Mouse (Mus musculus) heart, embryonic 12.5 days (tissue): ENCODE data around the gene Birc6. TPM values are rescaled to one million over a fixed set of nuclear protein-coding genes. Genes with fewer than 3 reads are reported as not detected.
"Not testable (repeated sequence)": the region's sequence is repeated elsewhere in the genome, so short reads cannot be mapped to it uniquely, and the experiment has no call there.

ENCODE experiments used
- ATAC-seq: fragments of 200-750 bp; cut with Nextera tagmentation; 2 replicates; pipeline ENCODE4 v1.8.0; 2017; ENCODE audit warnings: moderate TSS enrichment, moderate library complexity; ENCODE audit not compliant: insufficient number of reproducible peaks, low FRiP score
- H3K27ac ChIP-seq: fragments of 300-500 bp; sonication (generic); 2 replicates; pipeline ENCODE4 v1.5.1; 2016; ENCODE audit warnings: mild to moderate bottlenecking, moderate library complexity; ENCODE audit not compliant: poor library complexity, severe bottlenecking
- H3K27me3 ChIP-seq: fragments of 300-500 bp; sonication (generic); replicated peaks from 2 replicates; pipeline ENCODE4 v1.6.1; 2016; ENCODE audit warnings: mild to moderate bottlenecking, moderate library complexity
- H3K36me3 ChIP-seq: fragments of 300-500 bp; sonication (generic); 2 replicates; pipeline ENCODE4 v1.6.1; 2016; ENCODE audit warnings: mild to moderate bottlenecking, moderate library complexity
- H3K4me1 ChIP-seq: fragments of 300-500 bp; sonication (generic); replicated peaks from 2 replicates; pipeline ENCODE4 v1.6.1; 2016; ENCODE audit warnings: mild to moderate bottlenecking
- H3K4me2 ChIP-seq: fragments of 300-500 bp; sonication (generic); 2 replicates; pipeline ENCODE4 v1.6.1; 2016; ENCODE audit warnings: mild to moderate bottlenecking, moderate library complexity
- H3K4me3 ChIP-seq: fragments of 300-500 bp; sonication (generic); 2 replicates; pipeline ENCODE4 v1.5.1; 2016; ENCODE audit warnings: mild to moderate bottlenecking
- H3K9ac ChIP-seq: fragments of 300-500 bp; sonication (generic); 2 replicates; pipeline ENCODE4 v1.6.1; 2016; ENCODE audit warnings: mild to moderate bottlenecking, moderate library complexity
- H3K9me3 ChIP-seq: fragments of 300-500 bp; sonication (generic); replicated peaks from 2 replicates; pipeline ENCODE4 v1.6.1; 2016; ENCODE audit warnings: mild to moderate bottlenecking, moderate library complexity
- WGBS: fragments of 180-500 bp; shearing (Covaris S2); methylation state at CpG from one replicate; pipeline ENCODE4 v1.1.7; 2016; 5-methylcytosine and 5-hydroxymethylcytosine counted together
- polyA plus RNA-seq: library from polyadenylated mRNA; unstranded; fragments of >200 nt; fragmentation: Nextera tagmentation; extraction: Ambion mirVana; gene quantifications from 2 replicates; pipeline ENCODE4 v1.2.1, GENCODE M21; 2016

Birc6 gene
- polyA plus RNA-seq, 1 experiment from 2014 or later, result 76.3 TPM

GRCm38 (mm10) chr17:74658362-74658761 is 130.3 kb downstream of the Birc6 start:
- Histone ChIP-seq H3K9ac (no peak overlapping the region), H3K36me3 (peaks cover 52% of the 10 kb centered on the region), H3K27ac (no peak overlapping the region), H3K4me3 (no peak overlapping the region), H3K4me2 (no peak overlapping the region), H3K27me3 (no peaks in the 10 kb centered on the region), H3K9me3 (no peaks in the 10 kb centered on the region), H3K4me1 (no peaks in the 10 kb centered on the region)
- 93% methylated on average over 3 of the region's 3 CpGs for WGBS
- ATAC-seq, result no peak

- Histone ChIP-seq H3K4me3 (no peak overlapping the region), H3K4me1 (0 out of 2 replicates have a peak, but pooled peaks cover 2% of the 10 kb centered on the region), H3K36me3 (peaks cover 61% of the 10 kb centered on the region), H3K9me3 (no peaks in the 10 kb centered on the region), H3K4me2 (no peak overlapping the region), H3K9ac (no peak overlapping the region), H3K27ac (no peak overlapping the region), H3K27me3 (no peaks in the 10 kb centered on the region)
- WGBS, result no CpG with 5 or more reads among the region's 1 CpGs
- ATAC-seq, result no peak
These were observed 139.9 kb downstream of the Birc6 start for GRCm38 (mm10) chr17:74668010-74668409.

DNA sequence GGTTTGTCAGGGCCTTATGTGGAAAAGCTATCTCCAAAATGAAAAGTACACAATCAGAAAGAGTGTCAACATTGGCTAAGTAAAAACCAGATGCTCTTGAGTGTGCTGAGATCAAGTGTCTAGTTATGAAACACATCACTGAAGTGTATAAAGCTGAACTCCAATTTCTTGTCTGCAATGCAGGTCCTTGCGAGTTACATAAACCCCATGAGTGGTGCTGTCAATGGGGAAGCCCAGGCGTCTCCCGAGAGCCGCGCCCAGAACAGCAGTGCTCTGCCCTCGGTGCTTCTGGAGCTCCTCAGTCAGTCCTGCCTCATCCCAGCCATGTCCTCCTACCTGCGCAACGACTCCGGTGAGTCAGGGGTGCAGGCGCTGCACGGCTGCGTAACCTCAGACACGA is 141.9 kb downstream of the Birc6 start:
- Histone ChIP-seq H3K27ac (no peak overlapping the region), H3K9me3 (no peaks in the 10 kb centered on the region), H3K27me3 (no peaks in the 10 kb centered on the region), H3K4me2 (no peak overlapping the region), H3K4me1 (0 out of 2 replicates have a peak, but pooled peaks cover 2% of the 10 kb centered on the region), H3K4me3 (no peak overlapping the region), H3K9ac (no peak overlapping the region), H3K36me3 (peaks cover 53% of the 10 kb centered on the region)
- no peak for ATAC-seq
- 91% methylated on average over 13 of the region's 13 CpGs for WGBS

DNA sequence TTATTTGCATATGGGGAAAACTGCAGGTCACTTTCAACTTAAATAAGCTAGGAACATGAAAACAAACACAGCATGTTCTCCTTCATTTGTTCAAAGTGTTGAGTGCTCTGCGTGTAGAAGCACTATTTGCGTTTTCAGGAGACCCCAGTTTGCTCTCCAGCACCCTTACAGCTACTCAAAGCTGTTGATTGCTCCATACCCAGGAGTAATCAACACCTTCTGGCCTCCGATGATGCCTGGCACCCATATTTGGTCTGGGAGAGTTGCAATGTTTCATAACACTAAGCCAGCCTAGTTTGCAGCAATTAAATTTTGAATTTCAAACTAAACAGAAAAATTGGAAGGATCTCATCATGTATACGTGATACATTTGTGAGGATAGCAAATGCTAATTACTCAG is 144.4 kb downstream of the Birc6 start:
- WGBS, result 59% methylated on average over 4 of the region's 4 CpGs
- Histone ChIP-seq H3K9ac (no peak overlapping the region), H3K27ac (no peak overlapping the region), H3K9me3 (no peaks in the 10 kb centered on the region), H3K4me1 (0 out of 2 replicates have a peak, but pooled peaks cover 2% of the 10 kb centered on the region), H3K27me3 (no peaks in the 10 kb centered on the region), H3K4me2 (no peak overlapping the region), H3K4me3 (no peak overlapping the region), H3K36me3 (peaks cover 52% of the 10 kb centered on the region)
- no peak for ATAC-seq

GRCm38 (mm10) chr17:74673251-74673650 is 145.2 kb downstream of the Birc6 start:
- no peak overlapping the region for H3K4me2 ChIP-seq
- no peak overlapping the region for H3K4me3 ChIP-seq
- H3K36me3 ChIP-seq, result peaks cover 50% of the 10 kb centered on the region
- H3K9ac ChIP-seq, result no peak overlapping the region
- no peak overlapping the region for H3K27ac ChIP-seq
- H3K4me1 ChIP-seq, result no peaks in the 10 kb centered on the region
- no peaks in the 10 kb centered on the region for H3K9me3 ChIP-seq
- ATAC-seq, result no peak
- H3K27me3 ChIP-seq, result no peaks in the 10 kb centered on the region

DNA sequence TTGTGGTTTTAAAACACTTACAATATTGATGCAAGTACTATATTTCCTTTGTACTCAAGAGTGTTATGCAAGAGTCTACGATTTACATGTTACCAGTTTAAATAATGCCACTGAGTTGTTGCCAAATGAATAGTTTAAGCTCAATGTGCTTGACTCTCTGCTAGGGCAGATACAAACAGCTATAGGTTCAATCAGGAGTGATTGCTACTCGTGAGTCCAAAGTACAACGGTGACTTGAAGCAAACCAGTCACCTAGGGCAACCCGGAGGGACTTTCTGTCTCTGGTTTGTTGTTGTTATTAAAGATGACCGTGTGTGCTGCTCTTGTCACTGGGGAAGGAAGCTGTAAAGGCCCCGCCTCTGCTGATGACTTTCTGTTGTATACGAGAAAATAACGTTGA is 150.0 kb downstream of the Birc6 start:
- 89% methylated on average over 8 of the region's 8 CpGs for WGBS
- H3K9me3 ChIP-seq, result no peaks in the 10 kb centered on the region
- H3K4me1 ChIP-seq, result no peaks in the 10 kb centered on the region
- ATAC-seq, result no peak
- peaks cover 51% of the 10 kb centered on the region for H3K36me3 ChIP-seq
- no peak overlapping the region for H3K9ac ChIP-seq
- no peak overlapping the region for H3K27ac ChIP-seq
- H3K27me3 ChIP-seq, result no peaks in the 10 kb centered on the region
- H3K4me2 ChIP-seq, result no peak overlapping the region
- no peak overlapping the region for H3K4me3 ChIP-seq

GRCm38 (mm10) chr17:74684927-74685326 is 156.8 kb downstream of the Birc6 start:
- H3K36me3 ChIP-seq, result peaks cover 40% of the 10 kb centered on the region
- no peak overlapping the region for H3K4me2 ChIP-seq
- WGBS, result 87% methylated on average over 3 of the region's 3 CpGs
- no peaks in the 10 kb centered on the region for H3K4me1 ChIP-seq
- H3K27ac ChIP-seq, result no peak overlapping the region
- no peak for ATAC-seq
- H3K9me3 ChIP-seq, result no peaks in the 10 kb centered on the region
- H3K4me3 ChIP-seq, result no peak overlapping the region
- no peaks in the 10 kb centered on the region for H3K27me3 ChIP-seq
- no peak overlapping the region for H3K9ac ChIP-seq

GRCm38 (mm10) chr17:74688555-74688954 is 160.5 kb downstream of the Birc6 start:
- H3K9ac ChIP-seq, result no peak overlapping the region
- H3K4me3 ChIP-seq, result no peak overlapping the region
- H3K27ac ChIP-seq, result no peak overlapping the region
- no peaks in the 10 kb centered on the region for H3K27me3 ChIP-seq
- H3K4me2 ChIP-seq, result no peak overlapping the region
- 95% methylated on average over 2 of the region's 2 CpGs for WGBS
- no peak for ATAC-seq
- H3K4me1 ChIP-seq, result no peaks in the 10 kb centered on the region
- no peaks in the 10 kb centered on the region for H3K9me3 ChIP-seq
- peaks cover 47% of the 10 kb centered on the region for H3K36me3 ChIP-seq

DNA sequence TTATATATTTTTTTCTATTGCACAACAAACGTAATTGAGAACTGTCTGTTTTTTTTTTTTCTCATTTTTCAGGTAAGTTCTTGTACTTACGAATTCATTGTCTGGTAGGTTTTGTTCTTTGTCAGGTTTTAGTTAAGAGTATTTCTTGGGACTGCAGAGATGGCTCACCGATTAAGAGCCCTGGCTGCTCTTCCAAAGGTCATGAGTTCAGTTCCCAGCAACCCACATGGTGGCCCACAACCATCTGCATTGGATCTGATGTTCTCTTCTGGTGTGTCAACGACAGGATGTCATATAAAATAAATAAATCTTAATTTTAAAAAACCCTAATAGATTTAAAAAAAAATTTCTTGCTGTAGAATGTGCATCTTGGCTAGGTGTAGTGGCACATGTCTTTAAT is 161.3 kb downstream of the Birc6 start:
- no peak overlapping the region for H3K27ac ChIP-seq
- no peaks in the 10 kb centered on the region for H3K27me3 ChIP-seq
- H3K4me1 ChIP-seq, result no peaks in the 10 kb centered on the region
- no peaks in the 10 kb centered on the region for H3K9me3 ChIP-seq
- ATAC-seq, result no peak
- H3K36me3 ChIP-seq, result peaks cover 46% of the 10 kb centered on the region
- no peak overlapping the region for H3K4me2 ChIP-seq
- H3K4me3 ChIP-seq, result no peak overlapping the region
- no peak overlapping the region for H3K9ac ChIP-seq
- 92% methylated on average over 4 of the region's 4 CpGs for WGBS

DNA sequence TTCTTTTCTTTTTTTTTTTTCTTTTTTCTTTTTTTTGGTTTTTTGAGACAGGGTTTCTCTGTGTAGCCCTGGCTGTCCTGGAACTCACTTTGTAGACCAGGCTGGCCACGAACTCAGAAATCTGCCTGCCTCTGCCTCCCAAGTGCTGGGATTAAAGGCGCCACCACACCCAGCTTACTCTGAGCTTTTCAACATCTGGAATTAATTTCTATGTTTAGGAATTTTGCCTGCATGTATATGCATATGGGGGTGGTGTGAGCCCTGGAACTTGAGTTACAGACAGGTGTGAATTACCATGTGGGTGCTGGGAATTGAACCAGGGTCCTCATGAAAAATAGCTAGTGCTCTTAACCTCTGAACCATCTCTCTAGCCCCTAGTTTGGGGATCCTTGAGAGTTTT is 173.6 kb downstream of the Birc6 start:
- not testable (repeated sequence) for H3K27me3 ChIP-seq, ATAC-seq, H3K9me3 ChIP-seq, H3K4me3 ChIP-seq, H3K4me1 ChIP-seq, H3K27ac ChIP-seq, H3K4me2 ChIP-seq, H3K9ac ChIP-seq
- 91% methylated on average over 2 of the region's 2 CpGs for WGBS
- H3K36me3 ChIP-seq, result peaks cover 67% of the 10 kb centered on the region

DNA sequence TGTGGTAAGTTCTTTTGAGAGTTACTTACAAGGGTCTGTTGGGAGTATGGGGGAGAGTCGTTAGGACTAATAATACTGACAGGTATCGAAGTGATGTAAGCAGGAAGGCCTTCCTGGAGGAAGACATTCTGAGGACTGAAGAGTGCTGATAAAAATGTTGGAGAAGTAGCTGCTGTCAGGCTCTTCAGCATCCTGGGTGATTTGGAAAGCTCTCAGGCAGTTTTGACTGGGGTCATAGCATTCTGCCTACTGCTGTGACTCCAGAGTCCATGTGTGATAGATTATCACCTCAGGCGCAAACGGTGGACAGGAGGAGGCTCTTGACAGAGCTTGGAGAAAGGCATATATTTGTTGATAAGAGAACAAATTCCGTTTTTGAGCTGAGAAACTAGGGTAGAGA is 177.4 kb downstream of the Birc6 start:
- H3K27ac ChIP-seq, result no peak overlapping the region
- WGBS, result 69% methylated on average over 5 of the region's 5 CpGs
- no peak overlapping the region for H3K4me3 ChIP-seq
- H3K9ac ChIP-seq, result no peak overlapping the region
- H3K36me3 ChIP-seq, result peaks cover 30% of the 10 kb centered on the region
- H3K9me3 ChIP-seq, result no peaks in the 10 kb centered on the region
- H3K4me2 ChIP-seq, result no peak overlapping the region
- ATAC-seq, result no peak
- H3K27me3 ChIP-seq, result no peaks in the 10 kb centered on the region
- H3K4me1 ChIP-seq, result no peaks in the 10 kb centered on the region

DNA sequence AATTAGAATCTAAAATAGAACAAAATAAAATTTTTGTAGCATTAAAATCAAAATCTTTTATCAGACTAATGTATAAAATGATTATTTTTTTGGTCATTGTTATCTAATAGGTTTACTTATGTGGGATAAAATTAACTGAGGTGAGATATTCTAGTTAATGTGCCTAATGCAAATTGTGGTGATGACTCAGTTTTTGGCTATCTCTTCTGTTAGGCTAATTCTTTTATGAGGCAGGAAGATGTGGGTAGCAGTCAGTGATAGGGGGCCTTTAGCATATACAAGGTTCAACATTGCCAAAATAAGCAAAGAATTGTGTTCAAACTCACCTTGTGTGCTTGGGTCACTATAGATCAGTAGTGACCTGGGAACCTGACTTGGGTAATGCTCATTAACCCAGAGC is 178.5 kb downstream of the Birc6 start:
- no peak for ATAC-seq
- Histone ChIP-seq H3K4me3 (no peak overlapping the region), H3K4me2 (no peak overlapping the region), H3K4me1 (no peaks in the 10 kb centered on the region), H3K9ac (no peak overlapping the region), H3K9me3 (no peaks in the 10 kb centered on the region), H3K27ac (no peak overlapping the region), H3K27me3 (no peaks in the 10 kb centered on the region), H3K36me3 (peaks cover 22% of the 10 kb centered on the region)
